Mouse (Mus musculus) heart, postnatal 0 days (tissue): ENCODE results near the gene Tmod2.

Experiments
- CTCF ChIP-seq: IDR thresholded peaks from 2 replicates; pipeline ENCODE4 v1.5.1; 2016; ENCODE audit warnings: antibody characterized with exemption, control low read depth, low read depth
- EP300 ChIP-seq: IDR thresholded peaks from 2 replicates; pipeline ENCODE4 v1.6.1; 2016; ENCODE audit warnings: antibody characterized with exemption, low read depth

DNA sequence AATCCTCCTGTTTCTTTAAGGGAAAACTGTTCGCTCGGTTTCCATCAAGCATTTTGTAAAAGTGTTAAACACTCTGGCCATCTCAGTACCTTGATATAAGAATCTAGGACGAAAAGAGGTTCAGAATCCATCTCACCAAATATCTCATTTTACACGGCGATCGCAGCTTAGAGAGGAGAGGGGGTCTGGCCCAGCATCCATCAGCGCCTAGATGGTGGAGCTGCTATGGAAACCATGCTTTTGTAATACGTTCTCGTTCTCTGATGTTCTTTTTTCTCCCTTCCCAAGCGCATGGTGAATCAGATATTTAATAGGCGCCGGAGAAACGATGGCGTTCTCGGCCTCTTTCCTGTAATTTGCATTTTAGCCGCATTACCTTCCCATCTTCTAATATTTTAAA lies 1.2 kb downstream of the Tmod2 start:
- no peak for TF ChIP-seq CTCF
- no peak for TF ChIP-seq EP300
